7 mouse cellular contexts compared by ENCODE assay signal in genomic region chr6:37097356-37098155, GRCm38 (mm10).
DNase-seq lines count a peak whose midpoint lies in the region; ATAC-seq and TF ChIP-seq lines count a peak whose summit lies in the region.

No protein-coding gene starts in this region.

- WGBS in intestine, postnatal 0 days, result 42% methylated on average over 18 of the region's 18 CpGs
- WGBS in midbrain, embryonic 15.5 days, result 50% methylated on average over 18 of the region's 18 CpGs

- H3K4me1 ChIP-seq in intestine, postnatal 0 days (replicated peaks; ENCODE audit: control insufficient read depth, insufficient read depth, low read length), result no peaks in the 10 kb centered on the region
- H3K4me1 ChIP-seq in midbrain, embryonic 15.5 days, result 0 out of 2 replicates have a peak, but pooled peaks cover 3% of the 10 kb centered on the region

- ATAC-seq in granulocyte monocyte progenitor cell, adult 5-6 weeks (replicated peaks; ENCODE audit: poor library complexity, severe bottlenecking), result peak; percentile 98
- ATAC-seq in intestine, postnatal 0 days, result no peak
- peak; percentile 86 for ATAC-seq in midbrain, embryonic 15.5 days (replicated peaks)

- no peak overlapping the region for H3K4me3 ChIP-seq in intestine, postnatal 0 days (ENCODE audit: low read depth, low read length)
- H3K4me3 ChIP-seq in midbrain, embryonic 15.5 days, result no peak overlapping the region

- peak; percentile 94 for TF ChIP-seq CTCF in intestine, postnatal 0 days (IDR thresholded peaks at IDR 0.05; ENCODE audit: low read depth)

- no peaks in the 10 kb centered on the region for H3K27me3 ChIP-seq in intestine, postnatal 0 days (replicated peaks; ENCODE audit: control insufficient read depth, insufficient read depth, low read length)
- no peaks in the 10 kb centered on the region for H3K27me3 ChIP-seq in midbrain, embryonic 15.5 days (replicated peaks)

- no peaks in the 10 kb centered on the region for H3K36me3 ChIP-seq in intestine, postnatal 0 days (ENCODE audit: control insufficient read depth, insufficient read depth)
- no peaks in the 10 kb centered on the region for H3K36me3 ChIP-seq in midbrain, embryonic 15.5 days (replicated peaks)

- peak; percentile 48 for DNase-seq in adrenal gland, adult 8-10 months
- DNase-seq in embryo, embryonic 11 days, result peak; percentile 94
- DNase-seq in left cerebral cortex, postnatal 36 days (ENCODE audit: low spot score in 2 of 2), result peak; percentile 79 to 86
- DNase-seq in spleen, postnatal 10 days (ENCODE audit: low spot score in 2 of 2), result peak; percentile 41 to 83

- H3K4me2 ChIP-seq in intestine, postnatal 0 days (replicated peaks; ENCODE audit: low read depth), result no peak overlapping the region; the same call in 1 of the 2 replicates
- no peak overlapping the region for H3K4me2 ChIP-seq in midbrain, embryonic 15.5 days

- H3K9me3 ChIP-seq in intestine, postnatal 0 days (ENCODE audit: control insufficient read depth), result no peaks in the 10 kb centered on the region
- H3K9me3 ChIP-seq in midbrain, embryonic 15.5 days, result no peaks in the 10 kb centered on the region

- intact Hi-C loops in left cerebral cortex, postnatal 36 days (cut with DNase I), result loop anchor here (1.0 to 5.0 kb wide), 4 partner anchors 105 to 350 kb away; no protein-coding TSS in a partner anchor

- H3K9ac ChIP-seq in intestine, postnatal 0 days (ENCODE audit: low read depth, low read length), result no peak overlapping the region
- no peak overlapping the region for H3K9ac ChIP-seq in midbrain, embryonic 15.5 days

- H3K27ac ChIP-seq in intestine, postnatal 0 days (ENCODE audit: low read depth, low read length), result no peak overlapping the region
- H3K27ac ChIP-seq in midbrain, embryonic 15.5 days, result no peak overlapping the region
